In genomic region chr12:80813456-80813855, GRCm38 (mm10) we compare ENCODE assay signal across 29 mouse cellular contexts. TPM values are rescaled to one million over a fixed set of nuclear protein-coding genes. Genes with fewer than 3 reads are reported as not detected.
DNase-seq lines count a peak whose midpoint lies in the region; ATAC-seq and TF ChIP-seq lines count a peak whose summit lies in the region.
"Had no signal": no experiment of that assay in that cellular context is flagged by ENCODE, and none has a peak within 500 bp of the region (broad histone marks: within the 10 kb centered on the region; RNA-seq: fewer than 3 reads in every experiment).

No protein-coding gene starts in this region.

- no peak for TF ChIP-seq CTCF in heart, adult 2 months (IDR thresholded peaks at IDR 0.05)

- intact Hi-C loops in heart, adult 2 months (cut with DNase I), result no loop called here

- H3K9ac ChIP-seq in heart, adult 2 months (ENCODE audit: low read depth, low read length), result no peak overlapping the region
- H3K9ac ChIP-seq in liver, embryonic 13.5 days, result peak overlapping the region; percentile 54
- H3K9ac ChIP-seq: embryonic facial prominence, embryonic 13.5 days; forebrain, embryonic 13.5 days; hindbrain, embryonic 14.5 days; kidney, embryonic 15.5 days; stomach, embryonic 15.5 days had no signal

- TF ChIP-seq EP300 in heart, adult 2 months (IDR thresholded peaks at IDR 0.05; ENCODE audit: insufficient read depth, low read depth, low read length), result no peak

- no peaks in the 10 kb centered on the region for H3K27me3 ChIP-seq in heart, adult 2 months (ENCODE audit: control insufficient read depth, insufficient read depth, low read length)
- H3K27me3 ChIP-seq in liver, embryonic 13.5 days, result no peaks in the 10 kb centered on the region
- H3K27me3 ChIP-seq: embryonic facial prominence, embryonic 13.5 days; forebrain, embryonic 13.5 days; kidney, embryonic 15.5 days; stomach, embryonic 15.5 days had no signal

- H3K27ac ChIP-seq in heart, adult 2 months, result peak overlapping the region; percentile 32
- peak overlapping the region; percentile 90 for H3K27ac ChIP-seq in liver, embryonic 13.5 days
- peak overlapping the region; percentile 90 for H3K27ac ChIP-seq in macrophage
- H3K27ac ChIP-seq: embryonic facial prominence, embryonic 13.5 days; forebrain, embryonic 13.5 days; hindbrain, embryonic 14.5 days; kidney, embryonic 15.5 days; stomach, embryonic 15.5 days had no signal

- ATAC-seq in liver, embryonic 13.5 days (ENCODE audit: low read depth), result peak; percentile 26; the same call in 1 of the 2 replicates
- ATAC-seq: forebrain, embryonic 13.5 days; intestine, postnatal 0 days had no signal

- DNase-seq in heart, adult 2 months, result no peak
- no peak for DNase-seq in heart, postnatal 4 days
- peak; percentile 40 for DNase-seq in c-Kit-positive CD71-positive TER-119-positive erythroid progenitor cells, embryonic 14.5 days (ENCODE audit: low spot score)
- DNase-seq in liver, embryonic 13.5 days, result no peak
- DNase-seq in embryo, embryonic 10.5 days (ENCODE audit: low spot score), result no peak
- DNase-seq in kidney, postnatal 4 days, result no peak
- no peak for DNase-seq in cerebellum, adult 18-20 months
- DNase-seq: adrenal gland, adult 8-10 months; cerebellum, adult 11 months; cerebellum, adult 9-11 months; gastrocnemius, postnatal 25 days; heart, adult 11 months; kidney, postnatal 25 days; layer of hippocampus, postnatal 36 days; lung, postnatal 36 days; midbrain, embryonic 14.5 days; thymus, postnatal 14 days had no signal

- H3K4me2 ChIP-seq in liver, embryonic 13.5 days, result peak overlapping the region; percentile 46
- H3K4me2 ChIP-seq: embryonic facial prominence, embryonic 13.5 days; forebrain, embryonic 13.5 days; heart, embryonic 11.5 days; hindbrain, embryonic 14.5 days; kidney, embryonic 15.5 days; stomach, embryonic 15.5 days had no signal

- no peak for TF ChIP-seq POLR2A in heart, adult 2 months (IDR thresholded peaks at IDR 0.05; ENCODE audit: insufficient read depth, low read depth, low read length)

- no peaks in the 10 kb centered on the region for H3K9me3 ChIP-seq in liver, embryonic 13.5 days (replicated peaks)
- H3K9me3 ChIP-seq: embryonic facial prominence, embryonic 13.5 days; forebrain, embryonic 13.5 days; kidney, embryonic 15.5 days; stomach, embryonic 15.5 days had no signal

- peaks cover 81% of the 10 kb centered on the region for H3K36me3 ChIP-seq in heart, adult 2 months (ENCODE audit: control insufficient read depth, insufficient read depth, low read length)
- H3K36me3 ChIP-seq in liver, embryonic 13.5 days, result no peaks in the 10 kb centered on the region
- no peaks in the 10 kb centered on the region for H3K36me3 ChIP-seq in macrophage (ENCODE audit: inconsistent target)
- H3K36me3 ChIP-seq: embryonic facial prominence, embryonic 13.5 days; kidney, embryonic 15.5 days; stomach, embryonic 15.5 days had no signal

- H3K4me3 ChIP-seq in heart, adult 2 months, result no peak overlapping the region
- no peak overlapping the region for H3K4me3 ChIP-seq in liver, embryonic 13.5 days (replicated peaks)
- H3K4me3 ChIP-seq in macrophage (ENCODE audit: inconsistent target), result no peak overlapping the region
- H3K4me3 ChIP-seq: embryonic facial prominence, embryonic 13.5 days; forebrain, embryonic 13.5 days; kidney, embryonic 15.5 days; stomach, embryonic 15.5 days had no signal

- 92% methylated on average over 2 of the region's 2 CpGs for WGBS in heart, adult 2 months
- 19% methylated on average over 2 of the region's 2 CpGs for WGBS in liver, embryonic 13.5 days (ENCODE audit: insufficient replicate concordance)
- WGBS in macrophage (ENCODE audit: missing documents), result 25% methylated on average over 2 of the region's 2 CpGs

- H3K4me1 ChIP-seq in heart, adult 2 months (ENCODE audit: control insufficient read depth, insufficient read depth, low read length), result peaks cover 47% of the 10 kb centered on the region
- H3K4me1 ChIP-seq in liver, embryonic 13.5 days (replicated peaks), result peaks cover 96% of the 10 kb centered on the region

- peaks cover 12% of the 10 kb centered on the region for H3K79me2 ChIP-seq in heart, adult 2 months (replicated peaks; ENCODE audit: control insufficient read depth, insufficient read depth, low read length)
- peaks cover 98% of the 10 kb centered on the region for H3K79me2 ChIP-seq in macrophage (ENCODE audit: inconsistent target)

RNA-seq across cellular contexts. Expression of gene Susd6, which starts 23.1 kb away (rescaled TPM):
- total RNA-seq in heart, adult 2 months (2021), result 10 to 100 TPM; 67.4 to 78.6 TPM
- polyA plus RNA-seq in heart, adult 2 months (2012; rRNA removed), result 50.1 and 75.8 TPM in 2 replicates
- 10 to 100 TPM; 46.3 to 49.6 TPM for total RNA-seq in heart, postnatal 4 days (2021)
- polyA plus RNA-seq in liver, embryonic 13.5 days (2015; fragmentation: Nextera tagmentation; extraction: Ambion mirVana), result 9.4 and 11.6 TPM in 2 replicates
- total RNA-seq in macrophage (2018; cell fraction: chromatin; rRNA removed), result 100 to 1,000 TPM in 21 of 26 experiments, 10 to 100 TPM in 5; 82.5 to 344 (median 177) TPM
- total RNA-seq in macrophage (2018; cell fraction: cytosol; rRNA removed), result 100 to 1,000 TPM in 25 of 26 experiments, 10 to 100 TPM in 1; 98.6 to 237 (median 169) TPM
- total RNA-seq in macrophage (2018; cell fraction: nucleus; rRNA removed), result 100 to 1,000 TPM; 137 to 428 (median 289) TPM
- 67.3 to 91.5 TPM (median 72.0 TPM) in 3 replicates for polyA plus RNA-seq in macrophage (2018)

RNA-seq across cellular contexts. Expression of gene Ccdc177, which starts 53.0 kb away (rescaled TPM):
- under 1 TPM in 1 of 2 experiments, not detected in 1; 0.05 TPM for total RNA-seq in heart, adult 2 months (2021)
- not detected in 2 replicates for polyA plus RNA-seq in heart, adult 2 months (2012; rRNA removed)
- total RNA-seq in heart, postnatal 4 days (2021), result under 1 TPM; 0.05 to 0.10 TPM
- not detected in 2 replicates for polyA plus RNA-seq in liver, embryonic 13.5 days (2015; fragmentation: Nextera tagmentation; extraction: Ambion mirVana)
- not detected for total RNA-seq in macrophage (2018; cell fraction: chromatin; rRNA removed)
- not detected for total RNA-seq in macrophage (2018; cell fraction: cytosol; rRNA removed)
- total RNA-seq in macrophage (2018; cell fraction: nucleus; rRNA removed), result not detected
- polyA plus RNA-seq in macrophage (2018), result not detected in 3 replicates
- total RNA-seq: gastrocnemius, postnatal 25 days; hematopoietic stem cell, adult 5-6 weeks; liver, adult 2 months; monocyte, adult 5-6 weeks had no signal
- polyA plus RNA-seq: heart, embryonic 11.5 days; heart, postnatal 0 days; liver, adult 2 months had no signal

Comparison
In these comparisons a context has a peak if more than half of its experiments do, and no peak if none do; other contexts are left out.
1. H3K27ac ChIP-seq: peak in every context shown above with its lines; median percentile 90 in liver, embryonic 13.5 days; 90 in macrophage; 32 in heart, adult 2 months.